Mouse (Mus musculus): ENCODE measurements around the gene Kcnab3. TPM values are rescaled to one million over a fixed set of nuclear protein-coding genes. Genes with fewer than 3 reads are reported as not detected.

The Kcnab3 gene
- total RNA-seq, 2 experiments from 2014 or later, result 67.1 to 68.0 TPM

GRCm38 (mm10) chr11:69327648-69328047 lies 1.6 kb downstream of the Kcnab3 start:
- no peak for DNase-seq (ENCODE audit: low spot score in 2 of 2)
- intact Hi-C loops (cut with DNase I), result no loop called here

GRCm38 (mm10) chr11:69328517-69328916 lies 2.5 kb downstream of the Kcnab3 start:
- DNase-seq (ENCODE audit: low spot score in 2 of 2), result no peak
- intact Hi-C loops (cut with DNase I), result no loop called here

DNA sequence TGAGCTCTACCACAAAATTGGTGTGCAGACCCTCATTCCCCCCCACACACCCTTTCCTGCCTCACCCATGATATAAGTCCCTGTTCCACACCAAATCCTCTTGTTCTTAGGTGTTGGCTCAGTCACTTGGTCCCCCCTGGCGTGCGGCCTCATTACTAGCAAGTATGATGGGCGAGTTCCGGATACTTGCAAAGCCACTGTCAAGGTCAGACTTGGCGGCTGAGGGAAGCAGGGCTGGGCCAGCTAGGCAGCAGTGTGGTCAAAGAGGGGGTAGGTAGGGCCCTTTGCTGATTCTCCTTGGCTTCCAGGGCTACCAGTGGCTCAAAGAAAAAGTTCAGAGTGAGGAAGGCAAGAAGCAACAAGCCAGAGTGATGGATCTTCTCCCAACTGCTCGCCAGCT lies 5.1 kb downstream of the Kcnab3 start:
- no peak for DNase-seq (ENCODE audit: low spot score in 2 of 2)
- intact Hi-C loops (cut with DNase I), result no loop called here

DNA sequence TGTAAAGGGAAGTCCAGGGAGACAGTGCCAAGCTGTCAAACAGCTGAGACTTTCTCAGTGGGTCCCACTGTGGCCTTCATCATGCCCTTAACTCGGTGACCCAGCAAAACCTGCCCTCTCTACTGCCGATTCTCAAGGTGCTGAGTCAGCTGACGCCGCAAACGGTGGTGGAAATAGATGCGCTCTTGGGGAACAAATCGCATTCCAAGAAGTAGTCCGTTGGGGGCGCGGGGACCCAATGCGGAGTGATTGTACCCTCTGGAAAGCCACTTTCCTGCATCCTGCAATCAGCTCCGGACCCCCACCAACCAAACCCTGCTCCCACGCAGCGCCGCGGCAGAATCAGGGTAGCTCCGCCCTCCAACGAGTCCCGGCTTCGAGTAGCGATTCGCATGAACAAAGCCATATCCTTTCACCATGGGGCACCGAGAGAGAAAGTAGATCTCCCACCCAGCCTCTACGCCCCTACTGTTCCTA lies 5.9 kb downstream of the Kcnab3 start:
- peak; percentile 75 to 84 for DNase-seq (ENCODE audit: low spot score in 2 of 2)
- intact Hi-C loops (cut with DNase I), result no loop called here

- intact Hi-C loops (cut with DNase I), result no loop called here
Measured at GRCm38 (mm10) chr11:69332713-69333253, 6.7 kb downstream of the Kcnab3 start.

GRCm38 (mm10) chr11:69333922-69334321 lies 7.9 kb downstream of the Kcnab3 start:
- intact Hi-C loops (cut with DNase I), result no loop called here

More at GRCm38 (mm10) chr11:69332713-69333253, 6.7 kb downstream of the Kcnab3 start:
- no peak for DNase-seq (ENCODE audit: low spot score in 2 of 2)

DNA sequence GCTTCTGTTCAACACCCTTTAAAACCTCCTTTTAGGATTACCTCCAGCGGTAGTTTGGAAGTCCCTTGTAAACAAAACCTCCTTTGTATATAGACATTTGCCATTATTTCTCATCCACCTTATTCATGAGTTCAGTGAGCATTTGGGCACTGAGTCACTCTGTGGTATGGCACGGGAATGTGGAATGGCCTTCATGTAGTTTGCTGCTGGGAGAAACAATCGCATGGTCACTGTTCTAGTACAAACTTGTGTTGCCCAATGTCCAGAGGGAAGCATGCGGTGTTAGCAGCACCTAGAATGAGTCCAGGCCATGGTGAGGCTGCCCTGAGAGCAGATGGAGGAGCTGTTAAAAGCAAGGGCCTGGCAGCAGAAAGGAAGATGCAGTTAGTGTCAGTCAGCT lies 8.7 kb downstream of the Kcnab3 start:
- no peak for DNase-seq (ENCODE audit: low spot score in 2 of 2)
- intact Hi-C loops (cut with DNase I), result no loop called here

More at GRCm38 (mm10) chr11:69333922-69334321, 7.9 kb downstream of the Kcnab3 start:
- no peak for DNase-seq (ENCODE audit: low spot score in 2 of 2)

GRCm38 (mm10) chr11:69340161-69341131 lies 14.4 kb downstream of the Kcnab3 start, which contains the start of gene Rnf227:
TSS of gene Rnf227 (plus strand) at chr11:69340461.
- DNase-seq (ENCODE audit: low spot score in 2 of 2), result peak; percentile 80 to 90
- intact Hi-C loops (cut with DNase I), result no loop called here

- intact Hi-C loops (cut with DNase I), result no loop called here
- DNase-seq (ENCODE audit: low spot score in 2 of 2), result no peak
Measured at GRCm38 (mm10) chr11:69346441-69346840, 20.4 kb downstream of the Kcnab3 start.

DNA sequence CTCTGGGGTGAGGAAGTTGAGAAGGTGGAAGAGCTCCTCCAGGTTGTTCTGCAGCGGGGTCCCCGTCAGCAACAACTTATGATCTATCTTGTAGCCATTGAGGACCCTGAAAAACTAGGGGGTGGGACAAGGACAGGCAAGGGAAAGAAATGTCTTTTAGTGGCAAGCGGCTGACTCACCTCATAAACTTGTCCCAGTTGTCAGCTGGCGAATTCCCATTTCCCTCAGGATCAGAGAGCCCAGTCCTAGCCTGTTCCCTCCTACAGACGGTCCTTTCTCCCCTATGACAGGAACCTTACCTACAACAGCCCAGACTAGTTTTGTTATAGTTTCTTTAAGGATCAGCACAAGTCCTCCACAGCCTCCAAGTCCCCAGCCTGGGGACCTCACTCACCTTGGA lies 30.5 kb downstream of the Kcnab3 start:
- DNase-seq (ENCODE audit: low spot score in 2 of 2), result no peak
- intact Hi-C loops (cut with DNase I), result no loop called here

GRCm38 (mm10) chr11:69357690-69358089 lies 31.6 kb downstream of the Kcnab3 start:
- intact Hi-C loops (cut with DNase I), result no loop called here
- no peak for DNase-seq (ENCODE audit: low spot score in 2 of 2)

DNA sequence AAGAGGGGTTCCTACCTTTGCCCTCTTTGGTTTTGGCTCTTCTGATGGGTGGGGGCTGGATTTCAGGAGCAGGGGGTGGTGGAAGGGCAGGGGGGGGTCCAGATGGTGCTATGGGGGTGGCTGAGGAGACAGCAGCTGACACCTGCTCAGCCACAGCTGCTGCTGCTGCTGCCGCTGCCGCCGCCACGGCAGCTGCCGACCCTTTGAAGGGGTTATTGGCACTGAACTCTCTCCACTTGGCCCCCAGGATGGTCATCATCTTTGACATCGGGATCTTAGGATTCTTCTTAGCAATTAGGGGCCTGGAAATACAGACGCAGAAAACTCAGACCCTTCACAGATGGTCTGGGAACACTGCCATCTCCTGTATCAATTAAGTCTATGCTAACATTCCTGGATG lies 36.0 kb downstream of the Kcnab3 start:
- DNase-seq (ENCODE audit: low spot score in 2 of 2), result no peak
- intact Hi-C loops (cut with DNase I), result no loop called here

- intact Hi-C loops (cut with DNase I), result no loop called here
- DNase-seq (ENCODE audit: low spot score in 2 of 2), result no peak
Measured at GRCm38 (mm10) chr11:69362479-69362878, 36.4 kb downstream of the Kcnab3 start.

GRCm38 (mm10) chr11:69364376-69364775 lies 38.3 kb downstream of the Kcnab3 start:
- intact Hi-C loops (cut with DNase I), result no loop called here
- no peak for DNase-seq (ENCODE audit: low spot score in 2 of 2)

DNA sequence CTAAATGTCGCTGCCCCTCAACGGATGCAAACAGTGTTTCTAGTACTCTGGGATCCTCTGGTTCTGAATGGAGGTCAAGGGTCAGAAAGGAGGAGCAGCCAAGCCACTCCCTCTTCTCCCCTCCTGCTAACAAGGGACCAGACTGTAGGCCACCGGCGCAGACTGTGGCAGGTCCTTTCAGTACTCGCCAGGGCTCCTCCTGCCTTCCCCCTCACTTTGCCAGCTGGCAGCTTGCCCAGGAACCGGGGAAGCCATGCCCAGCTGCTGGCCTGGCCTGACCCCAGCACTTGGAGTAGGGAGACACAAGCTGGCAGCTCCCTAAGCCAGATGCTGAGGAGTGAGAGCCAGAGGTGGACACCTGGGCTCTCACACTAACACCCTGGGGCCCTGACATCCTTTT lies 38.9 kb downstream of the Kcnab3 start:
- peak; percentile 84 to 91 for DNase-seq (ENCODE audit: low spot score in 2 of 2)
- intact Hi-C loops (cut with DNase I), result loop anchor here (5.0 kb wide), 2 partner anchors 43 to 268 kb away; partner anchors contain the start of genes Cntrob, Per1 and Trappc1

DNA sequence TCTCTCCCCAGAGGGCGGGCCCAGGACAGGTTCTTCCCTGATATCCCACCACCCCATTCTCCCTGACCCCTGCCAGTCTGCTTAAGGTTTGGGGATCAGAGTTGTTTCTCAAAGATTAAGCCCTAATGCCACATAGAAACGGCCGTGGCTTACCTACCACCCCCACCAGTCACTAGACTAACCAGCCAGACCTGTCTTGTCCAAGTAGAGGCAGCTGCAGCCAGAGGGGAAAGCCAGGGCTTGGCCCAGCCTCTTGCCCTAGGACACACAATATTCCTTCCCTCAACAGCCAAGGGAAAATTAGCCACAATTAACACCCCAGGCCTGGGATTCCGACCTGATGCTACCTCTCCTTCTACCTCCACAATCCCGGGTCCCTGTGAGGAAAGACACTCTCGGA lies 39.7 kb downstream of the Kcnab3 start:
- no peak for DNase-seq (ENCODE audit: low spot score in 2 of 2)
- intact Hi-C loops (cut with DNase I), result loop anchor here (2.0 to 5.0 kb wide), 3 partner anchors 43 to 268 kb away; partner anchors contain the start of genes Cntrob, Per1 and Trappc1

GRCm38 (mm10) chr11:69366157-69366854 lies 40.2 kb downstream of the Kcnab3 start:
- intact Hi-C loops (cut with DNase I), result loop anchor here (2.0 to 5.0 kb wide), 3 partner anchors 44 to 269 kb away; partner anchors contain the start of genes Cntrob, Per1 and Trappc1
- peak; percentile 95 to 99 for DNase-seq (ENCODE audit: low spot score in 2 of 2)

GRCm38 (mm10) chr11:69366855-69367615 lies 41.0 kb downstream of the Kcnab3 start:
- intact Hi-C loops (cut with DNase I), result loop anchor here (2.0 to 5.0 kb wide), 3 partner anchors 45 to 270 kb away; partner anchors contain the start of genes Cntrob, Per1 and Trappc1
- DNase-seq (ENCODE audit: low spot score in 2 of 2), result peak; percentile 47 to 69
